Mouse (Mus musculus): Measurements from ENCODE around the gene Cbx6.

GRCm38 (mm10) chr15:79833251-79834050 lies 1.0 kb downstream of the Cbx6 start:
- TF ChIP-seq CTCF (IDR thresholded peaks at IDR 0.05): no peak
- TF ChIP-seq EP300 (IDR thresholded peaks at IDR 0.05): no peak

Data from lung, postnatal 0 days (tissue).